Mouse (Mus musculus): ENCODE measurements around the gene Ptgdr2. TPM values are rescaled to one million over a fixed set of nuclear protein-coding genes. Genes with fewer than 3 reads are reported as not detected.
A peak's percentile ranks its signal among the peaks of the same experiment; 100 is the strongest.

The Ptgdr2 gene
- polyA plus RNA-seq, 1 experiment from 2014 or later: not detected

- H3K9me3 ChIP-seq (ENCODE audit: control insufficient read depth): no peaks in the 10 kb centered on the region
- peak overlapping the region; percentile 84 for H3K9ac ChIP-seq (ENCODE audit: low read depth, low read length)
- under 1% methylated on average over 20 of the region's 20 CpGs for WGBS
- peaks cover 22% of the 10 kb centered on the region; the same call in 1 of the 2 replicates for H3K36me3 ChIP-seq (ENCODE audit: control insufficient read depth, insufficient read depth)
- H3K27ac ChIP-seq (ENCODE audit: low read depth, low read length): peak overlapping the region; percentile 57
- H3K27me3 ChIP-seq (replicated peaks; ENCODE audit: control insufficient read depth, insufficient read depth, low read length): no peaks in the 10 kb centered on the region
- peak; percentile 4; the same call in 1 of the 2 replicates for ATAC-seq
- TF ChIP-seq CTCF (IDR thresholded peaks at IDR 0.05; ENCODE audit: low read depth): no peak
- 0 out of 2 replicates have a peak, but pooled peaks cover 8% of the 10 kb centered on the region for H3K4me1 ChIP-seq (replicated peaks; ENCODE audit: control insufficient read depth, insufficient read depth, low read length)
- peak overlapping the region; percentile 73 for H3K4me3 ChIP-seq (ENCODE audit: low read depth, low read length)
- peak overlapping the region; percentile 87 for H3K4me2 ChIP-seq (replicated peaks; ENCODE audit: low read depth)
These were observed 11.5 kb downstream of the Ptgdr2 start for GRCm38 (mm10) chr19:10948416-10948815.

DNA sequence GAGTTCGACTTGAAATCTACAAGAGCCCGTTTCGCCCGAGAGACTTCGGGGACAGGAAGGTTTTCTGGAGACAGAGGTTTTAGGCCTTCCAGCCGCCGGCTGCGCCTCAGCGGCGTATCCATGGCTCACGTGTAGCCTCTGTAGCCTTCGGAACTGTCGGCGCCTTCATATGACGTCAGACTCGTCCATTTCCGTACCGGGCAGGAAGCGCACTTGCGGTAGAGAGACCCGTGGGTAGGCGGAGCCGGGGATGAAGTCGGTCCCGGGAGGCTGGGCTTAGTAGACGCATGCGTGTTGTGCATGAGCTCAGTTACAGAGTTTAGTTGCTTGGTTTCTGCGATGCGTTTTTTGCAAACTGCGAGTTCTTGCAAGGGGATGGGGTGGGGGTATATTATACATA lies 12.2 kb downstream of the Ptgdr2 start, which contains the start of gene Ccdc86:
TSS of gene Ccdc86 (minus strand) at position 155 of the 400 bp plus-strand sequence.
- TF ChIP-seq CTCF (IDR thresholded peaks at IDR 0.05; ENCODE audit: low read depth): no peak

GRCm38 (mm10) chr19:10949558-10949957 lies 12.6 kb downstream of the Ptgdr2 start:
- Histone ChIP-seq H3K4me2 (replicated peaks; ENCODE audit: low read depth) (peak overlapping the region; percentile 87), H3K9ac (ENCODE audit: low read depth, low read length) (peak overlapping the region; percentile 53; the same call in 1 of the 2 replicates), H3K4me3 (ENCODE audit: low read depth, low read length) (peak overlapping the region; percentile 73), H3K27ac (ENCODE audit: low read depth, low read length) (no peak overlapping the region), H3K4me1 (replicated peaks; ENCODE audit: control insufficient read depth, insufficient read depth, low read length) (0 out of 2 replicates have a peak, but pooled peaks cover 8% of the 10 kb centered on the region), H3K27me3 (replicated peaks; ENCODE audit: control insufficient read depth, insufficient read depth, low read length) (no peaks in the 10 kb centered on the region), H3K36me3 (ENCODE audit: control insufficient read depth, insufficient read depth) (peaks cover 10% of the 10 kb centered on the region; the same call in 1 of the 2 replicates), H3K9me3 (ENCODE audit: control insufficient read depth) (no peaks in the 10 kb centered on the region)
- TF ChIP-seq CTCF (IDR thresholded peaks at IDR 0.05; ENCODE audit: low read depth): no peak
- WGBS: 31% methylated on average over 9 of the region's 9 CpGs
- no peak for ATAC-seq

More for the DNA sequence above, 12.2 kb downstream of the Ptgdr2 start, which contains the start of gene Ccdc86:
- H3K27me3 ChIP-seq (replicated peaks; ENCODE audit: control insufficient read depth, insufficient read depth, low read length): no peaks in the 10 kb centered on the region
- peak within 1 kb of the TSS; percentile 87 for H3K4me2 ChIP-seq (replicated peaks; ENCODE audit: low read depth)
- H3K4me3 ChIP-seq (ENCODE audit: low read depth, low read length): peak within 1 kb of the TSS; percentile 73
- under 1% methylated on average over 30 of the region's 30 CpGs for WGBS
- H3K9ac ChIP-seq (ENCODE audit: low read depth, low read length): peak within 1 kb of the TSS; percentile 84
- H3K27ac ChIP-seq (ENCODE audit: low read depth, low read length): peak within 1 kb of the TSS; percentile 57
- H3K36me3 ChIP-seq (ENCODE audit: control insufficient read depth, insufficient read depth): peaks cover 15% of the 10 kb centered on the region; the same call in 1 of the 2 replicates
- ATAC-seq: peak; percentile 98
- H3K9me3 ChIP-seq (ENCODE audit: control insufficient read depth): no peaks in the 10 kb centered on the region
- 0 out of 2 replicates have a peak, but pooled peaks cover 8% of the 10 kb centered on the region for H3K4me1 ChIP-seq (replicated peaks; ENCODE audit: control insufficient read depth, insufficient read depth, low read length)

- 48% methylated on average over 11 of the region's 11 CpGs for WGBS
- Histone ChIP-seq H3K4me2 (replicated peaks; ENCODE audit: low read depth) (0 out of 2 replicates have a peak overlapping the region, but pooled peaks have one; percentile 4), H3K9me3 (ENCODE audit: control insufficient read depth) (no peaks in the 10 kb centered on the region), H3K27me3 (replicated peaks; ENCODE audit: control insufficient read depth, insufficient read depth, low read length) (no peaks in the 10 kb centered on the region), H3K4me3 (ENCODE audit: low read depth, low read length) (no peak overlapping the region), H3K4me1 (replicated peaks; ENCODE audit: control insufficient read depth, insufficient read depth, low read length) (0 out of 2 replicates have a peak, but pooled peaks cover 3% of the 10 kb centered on the region), H3K9ac (ENCODE audit: low read depth, low read length) (no peak overlapping the region), H3K27ac (ENCODE audit: low read depth, low read length) (peak overlapping the region; percentile 52), H3K36me3 (ENCODE audit: control insufficient read depth, insufficient read depth) (no peaks in the 10 kb centered on the region)
- no peak for ATAC-seq
- TF ChIP-seq CTCF (IDR thresholded peaks at IDR 0.05; ENCODE audit: low read depth): no peak
These were observed 15.3 kb downstream of the Ptgdr2 start for GRCm38 (mm10) chr19:10952021-10952939.

DNA sequence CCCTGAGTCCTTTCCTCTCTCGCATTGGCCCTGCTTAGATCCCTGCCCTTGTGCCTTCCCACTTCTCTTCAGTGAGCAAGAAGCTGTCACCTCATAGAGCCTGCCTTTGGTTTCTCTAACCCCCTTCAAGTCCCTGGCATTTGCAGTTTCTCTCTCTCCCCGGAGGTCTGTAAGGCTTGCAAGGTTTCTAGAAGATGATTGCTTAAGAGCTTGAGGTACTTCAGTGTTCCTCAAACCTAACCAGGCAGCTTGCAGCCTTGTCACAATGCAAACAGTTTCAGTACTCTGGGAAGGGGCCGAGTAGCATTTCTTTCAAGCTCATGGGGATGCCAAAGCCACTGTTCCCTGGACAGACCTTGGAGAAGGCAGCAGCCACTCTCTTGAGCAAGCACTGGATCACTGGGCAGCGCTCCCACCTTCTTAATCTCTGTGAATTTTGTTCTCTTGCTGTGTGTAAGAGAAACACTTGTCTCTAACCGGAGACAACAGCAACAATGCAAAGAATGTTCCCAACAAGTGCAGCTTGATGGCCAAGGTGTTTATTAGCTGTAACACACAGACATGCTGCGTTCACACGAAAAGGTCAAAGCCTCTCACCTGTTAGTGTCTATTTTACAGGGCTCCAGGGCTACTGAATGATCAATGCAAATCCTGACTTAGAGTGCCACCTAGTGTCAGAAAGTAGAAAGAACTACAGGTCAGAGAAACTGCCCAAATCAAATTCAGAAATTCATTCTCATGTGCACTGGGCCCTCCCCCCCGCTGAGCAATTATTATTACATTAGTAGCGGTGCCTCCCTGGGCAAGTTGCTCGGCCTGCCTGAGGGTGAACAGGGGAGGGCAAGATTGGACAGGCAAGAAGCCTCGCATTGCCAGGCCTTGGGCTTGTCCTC lies 22.4 kb downstream of the Ptgdr2 start:
- Histone ChIP-seq H3K9me3 (ENCODE audit: control insufficient read depth) (no peaks in the 10 kb centered on the region), H3K36me3 (ENCODE audit: control insufficient read depth, insufficient read depth) (peaks cover 4% of the 10 kb centered on the region; the same call in 1 of the 2 replicates), H3K27me3 (replicated peaks; ENCODE audit: control insufficient read depth, insufficient read depth, low read length) (no peaks in the 10 kb centered on the region), H3K4me2 (replicated peaks; ENCODE audit: low read depth) (no peak overlapping the region), H3K4me1 (replicated peaks; ENCODE audit: control insufficient read depth, insufficient read depth, low read length) (no peaks in the 10 kb centered on the region), H3K4me3 (ENCODE audit: low read depth, low read length) (no peak overlapping the region), H3K27ac (ENCODE audit: low read depth, low read length) (no peak overlapping the region), H3K9ac (ENCODE audit: low read depth, low read length) (no peak overlapping the region)
- ATAC-seq: peak; percentile 48
- peak; percentile 87 for TF ChIP-seq CTCF (IDR thresholded peaks at IDR 0.05; ENCODE audit: low read depth)
- 31% methylated on average over 11 of the region's 11 CpGs for WGBS
